Mouse (Mus musculus) WW6 (cell line): Measurements from ENCODE around the gene Fzd5.

Experiments used
- DNase-seq: peaks from one replicate; pipeline ENCODE4 v3.0.0-alpha.2; 2013; ENCODE audit warnings: low read depth, low spot score

Fzd5 gene

GRCm38 (mm10) chr1:64737502-64738179 lies at the start of gene Fzd5:
Fzd5 (minus strand) TSS chr1:64737751.
- peak; percentile 82 for DNase-seq

GRCm38 (mm10) chr1:64779863-64780262 lies 42.3 kb upstream of the Fzd5 start:
- peak; percentile 7 for DNase-seq

- DNase-seq: no peak
Measured at GRCm38 (mm10) chr1:64779415-64779814, 41.9 kb upstream of the Fzd5 start.

- DNase-seq: no peak
Measured at GRCm38 (mm10) chr1:64773305-64773704, 35.8 kb upstream of the Fzd5 start.

- DNase-seq: no peak
Measured at GRCm38 (mm10) chr1:64770169-64770568, 32.6 kb upstream of the Fzd5 start.

GRCm38 (mm10) chr1:64761646-64762045 lies 24.1 kb upstream of the Fzd5 start:
- no peak for DNase-seq

GRCm38 (mm10) chr1:64757766-64758165 lies 20.2 kb upstream of the Fzd5 start:
- no peak for DNase-seq

GRCm38 (mm10) chr1:64757254-64757653 lies 19.7 kb upstream of the Fzd5 start:
- no peak for DNase-seq

GRCm38 (mm10) chr1:64756640-64757030 lies 19.1 kb upstream of the Fzd5 start:
- DNase-seq: no peak

- DNase-seq: no peak
Measured at GRCm38 (mm10) chr1:64755971-64756639, 18.6 kb upstream of the Fzd5 start.

GRCm38 (mm10) chr1:64754658-64755057 lies 17.1 kb upstream of the Fzd5 start:
- DNase-seq: no peak

GRCm38 (mm10) chr1:64753668-64754067 lies 16.1 kb upstream of the Fzd5 start:
- no peak for DNase-seq

GRCm38 (mm10) chr1:64753109-64753508 lies 15.6 kb upstream of the Fzd5 start:
- DNase-seq: no peak

- DNase-seq: no peak
Measured at GRCm38 (mm10) chr1:64744616-64745015, 7.1 kb upstream of the Fzd5 start.

- DNase-seq: no peak
Measured at GRCm38 (mm10) chr1:64742741-64743408, 5.3 kb upstream of the Fzd5 start.

GRCm38 (mm10) chr1:64738661-64739082 lies 1.1 kb upstream of the Fzd5 start:
- DNase-seq: no peak

- DNase-seq: no peak
Measured at GRCm38 (mm10) chr1:64738180-64738555, 617 bp upstream of the Fzd5 start.

GRCm38 (mm10) chr1:64736681-64737501 lies 660 bp downstream of the Fzd5 start:
- no peak for DNase-seq

- DNase-seq: no peak
Measured at GRCm38 (mm10) chr1:64735781-64736680, 1.5 kb downstream of the Fzd5 start.

- no peak for DNase-seq
Measured at GRCm38 (mm10) chr1:64734771-64735750, 2.5 kb downstream of the Fzd5 start.
